Mouse (Mus musculus) G1E (cell line): ENCODE results near the gene Cdh16.

Experiments
- CTCF ChIP-seq: IDR thresholded peaks from 2 replicates; pipeline ENCODE4 v1.5.1; 2012; ENCODE audit warnings: low read depth, low read length, inconsistent platforms, mixed read lengths
- TAL1 ChIP-seq: conservative IDR thresholded peaks from 2 replicates; pipeline ENCODE4 v1.6.1; 2012; ENCODE audit warnings: low read depth, low read length, inconsistent platforms, mixed read lengths

DNA sequence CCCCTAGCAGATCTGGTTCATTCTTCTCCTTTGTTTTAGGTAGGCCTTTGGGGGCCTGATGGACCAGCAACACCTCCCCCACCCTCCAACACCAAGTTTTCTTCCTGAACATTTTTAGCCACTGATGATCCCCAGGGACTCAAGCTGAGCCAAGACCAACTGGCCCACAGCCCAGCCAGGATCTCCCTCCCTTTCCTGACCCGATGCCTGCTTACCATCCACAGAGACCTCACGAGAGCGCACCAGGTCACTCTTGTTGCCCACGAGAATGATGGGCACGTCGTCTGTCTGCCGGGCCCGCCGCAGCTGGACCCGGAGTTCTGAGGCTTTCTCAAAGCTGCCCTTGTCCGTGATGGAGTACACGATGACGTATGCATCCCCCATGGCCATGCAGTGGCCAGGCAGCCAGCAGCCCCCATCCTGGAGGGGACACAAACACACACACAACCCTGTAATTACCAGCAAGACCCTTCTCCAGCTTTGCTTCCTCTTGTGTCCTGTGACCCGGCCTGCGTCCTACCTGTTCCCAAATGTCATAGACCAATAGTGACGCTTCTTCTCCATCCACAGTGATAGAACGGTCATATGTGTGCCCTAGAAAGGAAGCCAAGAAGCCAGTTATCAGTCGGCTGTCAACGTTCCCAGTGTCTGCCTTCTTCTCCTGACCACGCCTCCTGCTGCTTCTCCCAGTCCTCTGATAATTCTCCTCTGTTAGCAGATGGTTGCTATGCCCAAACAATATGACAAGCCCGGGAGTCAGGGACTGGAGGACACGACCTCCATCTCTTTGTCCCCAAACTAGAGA is 5.3 kb upstream of the Cdh16 start:
- TF ChIP-seq CTCF (no peak), TAL1 (no peak)
